Mouse (Mus musculus): Measurements from ENCODE around the gene Rbfox3.

DNA sequence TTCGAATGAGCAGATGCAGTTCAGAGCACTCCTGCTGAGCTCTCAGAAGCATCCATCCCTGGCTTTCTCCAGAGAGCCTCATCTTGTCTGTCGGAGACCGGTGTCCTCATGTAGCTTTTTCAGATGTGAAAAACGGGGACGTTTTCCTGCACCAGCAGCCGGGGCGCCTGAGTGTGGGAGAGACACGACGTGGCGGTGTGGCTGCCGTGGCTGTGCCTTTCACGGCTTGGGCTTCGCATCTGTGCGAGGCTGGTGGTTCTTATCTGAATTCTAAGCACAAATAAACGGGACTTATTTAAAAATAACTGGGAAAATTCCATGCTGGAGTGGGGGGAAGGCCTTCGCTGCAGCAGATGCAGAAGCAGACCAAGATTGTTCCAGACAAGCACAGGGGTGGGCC lies 26.3 kb downstream of the Rbfox3 start:
- no peak for TF ChIP-seq CTCF (IDR thresholded peaks at IDR 0.05; ENCODE audit: extremely low read depth, insufficient read depth, insufficient read length, insufficient replicate concordance)
- no peak for TF ChIP-seq POLR2A (IDR thresholded peaks at IDR 0.05; ENCODE audit: low read depth, low read length)
